Mouse (Mus musculus): ENCODE results near the gene Capn3. TPM values are rescaled to one million over a fixed set of nuclear protein-coding genes. Genes with fewer than 3 reads are reported as not detected.
A peak's percentile ranks its signal among the peaks of the same experiment; 100 is the strongest.

Gene Capn3
- polyA plus RNA-seq, 1 experiment, result not detected

- Histone ChIP-seq H3K4me3 (ENCODE audit: insufficient read depth, low read length) (no peak overlapping the region), H3K4me1 (ENCODE audit: control insufficient read depth, insufficient read depth, low read length) (no peaks in the 10 kb centered on the region), H3K27ac (ENCODE audit: insufficient read depth, low read depth, low read length) (no peak overlapping the region)
- no peak for TF ChIP-seq CTCF (IDR thresholded peaks at IDR 0.05; ENCODE audit: low read depth, low read length)
- TF ChIP-seq POLR2A (IDR thresholded peaks at IDR 0.05; ENCODE audit: borderline replicate concordance, low read depth, low read length), result no peak
These were observed 46.2 kb downstream of the Capn3 start for GRCm38 (mm10) chr2:120501931-120502604.

GRCm38 (mm10) chr2:120502605-120502990 lies 46.8 kb downstream of the Capn3 start:
- no peak overlapping the region for H3K4me3 ChIP-seq (ENCODE audit: insufficient read depth, low read length)
- TF ChIP-seq POLR2A (IDR thresholded peaks at IDR 0.05; ENCODE audit: borderline replicate concordance, low read depth, low read length), result no peak
- TF ChIP-seq CTCF (IDR thresholded peaks at IDR 0.05; ENCODE audit: low read depth, low read length), result no peak
- no peak overlapping the region for H3K27ac ChIP-seq (ENCODE audit: insufficient read depth, low read depth, low read length)
- H3K4me1 ChIP-seq (ENCODE audit: control insufficient read depth, insufficient read depth, low read length), result no peaks in the 10 kb centered on the region

GRCm38 (mm10) chr2:120503094-120503493 lies 47.3 kb downstream of the Capn3 start:
- Histone ChIP-seq H3K4me1 (ENCODE audit: control insufficient read depth, insufficient read depth, low read length) (no peaks in the 10 kb centered on the region), H3K4me3 (ENCODE audit: insufficient read depth, low read length) (no peak overlapping the region), H3K27ac (ENCODE audit: insufficient read depth, low read depth, low read length) (no peak overlapping the region)
- TF ChIP-seq POLR2A (IDR thresholded peaks at IDR 0.05; ENCODE audit: borderline replicate concordance, low read depth, low read length) (no peak), CTCF (IDR thresholded peaks at IDR 0.05; ENCODE audit: low read depth, low read length) (no peak)

GRCm38 (mm10) chr2:120503992-120504391 lies 48.2 kb downstream of the Capn3 start:
- no peak overlapping the region for H3K27ac ChIP-seq (ENCODE audit: insufficient read depth, low read depth, low read length)
- no peak for TF ChIP-seq CTCF (IDR thresholded peaks at IDR 0.05; ENCODE audit: low read depth, low read length)
- no peak for TF ChIP-seq POLR2A (IDR thresholded peaks at IDR 0.05; ENCODE audit: borderline replicate concordance, low read depth, low read length)
- no peaks in the 10 kb centered on the region for H3K4me1 ChIP-seq (ENCODE audit: control insufficient read depth, insufficient read depth, low read length)
- no peak overlapping the region for H3K4me3 ChIP-seq (ENCODE audit: insufficient read depth, low read length)

- H3K27ac ChIP-seq (ENCODE audit: insufficient read depth, low read depth, low read length), result no peak overlapping the region
- TF ChIP-seq POLR2A (IDR thresholded peaks at IDR 0.05; ENCODE audit: borderline replicate concordance, low read depth, low read length), result no peak
- no peaks in the 10 kb centered on the region for H3K4me1 ChIP-seq (ENCODE audit: control insufficient read depth, insufficient read depth, low read length)
- no peak overlapping the region for H3K4me3 ChIP-seq (ENCODE audit: insufficient read depth, low read length)
These were observed 58.4 kb downstream of the Capn3 start for GRCm38 (mm10) chr2:120514181-120514580.

GRCm38 (mm10) chr2:120518547-120519210 lies 62.9 kb downstream of the Capn3 start:
- Histone ChIP-seq H3K27ac (ENCODE audit: insufficient read depth, low read depth, low read length) (no peak overlapping the region), H3K4me1 (ENCODE audit: control insufficient read depth, insufficient read depth, low read length) (no peaks in the 10 kb centered on the region), H3K4me3 (ENCODE audit: insufficient read depth, low read length) (no peak overlapping the region)
- no peak for TF ChIP-seq CTCF (IDR thresholded peaks at IDR 0.05; ENCODE audit: low read depth, low read length)
- TF ChIP-seq POLR2A (IDR thresholded peaks at IDR 0.05; ENCODE audit: borderline replicate concordance, low read depth, low read length), result no peak

GRCm38 (mm10) chr2:120526771-120527170 lies 71.0 kb downstream of the Capn3 start:
- Histone ChIP-seq H3K27ac (ENCODE audit: insufficient read depth, low read depth, low read length) (no peak overlapping the region), H3K4me1 (ENCODE audit: control insufficient read depth, insufficient read depth, low read length) (peaks cover 4% of the 10 kb centered on the region), H3K4me3 (ENCODE audit: insufficient read depth, low read length) (no peak overlapping the region)
- no peak for TF ChIP-seq CTCF (IDR thresholded peaks at IDR 0.05; ENCODE audit: low read depth, low read length)
- no peak for TF ChIP-seq POLR2A (IDR thresholded peaks at IDR 0.05; ENCODE audit: borderline replicate concordance, low read depth, low read length)

GRCm38 (mm10) chr2:120529531-120529930 lies 73.7 kb downstream of the Capn3 start:
- Histone ChIP-seq H3K27ac (ENCODE audit: insufficient read depth, low read depth, low read length) (no peak overlapping the region), H3K4me1 (ENCODE audit: control insufficient read depth, insufficient read depth, low read length) (peaks cover 4% of the 10 kb centered on the region), H3K4me3 (ENCODE audit: insufficient read depth, low read length) (no peak overlapping the region)
- TF ChIP-seq POLR2A (IDR thresholded peaks at IDR 0.05; ENCODE audit: borderline replicate concordance, low read depth, low read length) (no peak), CTCF (IDR thresholded peaks at IDR 0.05; ENCODE audit: low read depth, low read length) (no peak)

GRCm38 (mm10) chr2:120531223-120531622 lies 75.4 kb downstream of the Capn3 start:
- H3K4me1 ChIP-seq (ENCODE audit: control insufficient read depth, insufficient read depth, low read length), result peaks cover 4% of the 10 kb centered on the region
- no peak overlapping the region for H3K27ac ChIP-seq (ENCODE audit: insufficient read depth, low read depth, low read length)
- H3K4me3 ChIP-seq (ENCODE audit: insufficient read depth, low read length), result no peak overlapping the region
- TF ChIP-seq CTCF (IDR thresholded peaks at IDR 0.05; ENCODE audit: low read depth, low read length) (no peak), POLR2A (IDR thresholded peaks at IDR 0.05; ENCODE audit: borderline replicate concordance, low read depth, low read length) (no peak)

- H3K4me1 ChIP-seq (ENCODE audit: control insufficient read depth, insufficient read depth, low read length), result peaks cover 25% of the 10 kb centered on the region
- no peak for TF ChIP-seq POLR2A (IDR thresholded peaks at IDR 0.05; ENCODE audit: borderline replicate concordance, low read depth, low read length)
- no peak for TF ChIP-seq CTCF (IDR thresholded peaks at IDR 0.05; ENCODE audit: low read depth, low read length)
- H3K4me3 ChIP-seq (ENCODE audit: insufficient read depth, low read length), result no peak overlapping the region
- H3K27ac ChIP-seq (ENCODE audit: insufficient read depth, low read depth, low read length), result peak overlapping the region; percentile 83
These were observed 83.5 kb downstream of the Capn3 start for GRCm38 (mm10) chr2:120539333-120539732.

All from bone marrow macrophage, adult 2 months (primary cell).